Mouse (Mus musculus): Measurements from ENCODE around the gene Ubap1l. TPM values are rescaled to one million over a fixed set of nuclear protein-coding genes. Genes with fewer than 3 reads are reported as not detected.

The Ubap1l gene
- polyA plus RNA-seq, 1 experiment from 2014 or later = 0.37 TPM

DNA sequence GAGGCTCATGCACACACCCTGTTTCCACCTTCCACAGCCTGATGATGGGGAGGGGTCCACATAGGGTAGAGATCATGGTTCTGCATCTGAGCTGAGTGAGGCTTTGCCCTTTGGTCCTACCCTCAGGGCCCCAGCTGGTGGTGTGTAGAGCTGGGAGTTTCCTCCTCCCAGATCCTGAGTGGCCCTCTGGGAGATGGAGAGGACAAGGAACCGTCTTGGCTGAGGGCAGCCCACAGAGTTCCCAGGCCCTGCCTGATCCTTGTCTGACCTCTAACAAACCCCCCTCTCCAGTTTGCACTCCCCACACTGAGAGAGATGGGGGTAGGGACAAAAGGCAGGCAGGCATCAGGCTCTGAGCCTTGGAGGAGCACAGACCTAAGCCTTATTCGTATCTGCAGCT is 33.5 kb downstream of the Ubap1l start:
- H3K27me3 ChIP-seq (ENCODE audit: control insufficient read depth, insufficient read depth, low read length) = peaks cover 29% of the 10 kb centered on the region

GRCm38 (mm10) chr9:65398279-65398678 is 37.4 kb downstream of the Ubap1l start, which contains the start of gene Rasl12:
Gene Rasl12, plus strand, starts transcription at chr9:65398506.
- Histone ChIP-seq H3K27me3 (ENCODE audit: control insufficient read depth, insufficient read depth, low read length) (no peaks in the 10 kb centered on the region), H3K4me3 (ENCODE audit: low read depth, low read length) (peak within 1 kb of the TSS; percentile 43), H3K9ac (ENCODE audit: low read length) (peak within 1 kb of the TSS; percentile 64), H3K27ac (ENCODE audit: low read depth, low read length) (no peak within 1 kb of the TSS), H3K9me3 (ENCODE audit: control insufficient read depth, low read length) (no peaks in the 10 kb centered on the region), H3K4me2 (ENCODE audit: low read depth) (peak within 1 kb of the TSS; percentile 72), H3K36me3 (ENCODE audit: control insufficient read depth, insufficient read depth, low read length) (no peaks in the 10 kb centered on the region), H3K4me1 (ENCODE audit: control insufficient read depth, insufficient read depth, low read length) (no peaks in the 10 kb centered on the region; the same call in 1 of the 2 replicates)
- under 1% methylated on average over 24 of the region's 24 CpGs for WGBS
- DNase-seq (ENCODE audit: low spot score) (peak; percentile 84), ATAC-seq (ENCODE audit: insufficient read depth, low FRiP score, low TSS enrichment) (peak; percentile 55; the same call in 1 of the 2 replicates)

More for the DNA sequence above, 33.5 kb downstream of the Ubap1l start:
- H3K4me2 ChIP-seq (ENCODE audit: low read depth) = no peak overlapping the region
- H3K9ac ChIP-seq (ENCODE audit: low read length) = no peak overlapping the region
- DNase-seq (ENCODE audit: low spot score) (no peak), ATAC-seq (ENCODE audit: insufficient read depth, low FRiP score, low TSS enrichment) (no peak)
- WGBS = 68% methylated on average over 2 of the region's 2 CpGs
- H3K9me3 ChIP-seq (ENCODE audit: control insufficient read depth, low read length) = no peaks in the 10 kb centered on the region
- no peak overlapping the region for H3K4me3 ChIP-seq (ENCODE audit: low read depth, low read length)
- H3K36me3 ChIP-seq (ENCODE audit: control insufficient read depth, insufficient read depth, low read length) = no peaks in the 10 kb centered on the region
- no peak overlapping the region for H3K27ac ChIP-seq (ENCODE audit: low read depth, low read length)
- peaks cover 4% of the 10 kb centered on the region; the same call in 1 of the 2 replicates for H3K4me1 ChIP-seq (ENCODE audit: control insufficient read depth, insufficient read depth, low read length)

DNA sequence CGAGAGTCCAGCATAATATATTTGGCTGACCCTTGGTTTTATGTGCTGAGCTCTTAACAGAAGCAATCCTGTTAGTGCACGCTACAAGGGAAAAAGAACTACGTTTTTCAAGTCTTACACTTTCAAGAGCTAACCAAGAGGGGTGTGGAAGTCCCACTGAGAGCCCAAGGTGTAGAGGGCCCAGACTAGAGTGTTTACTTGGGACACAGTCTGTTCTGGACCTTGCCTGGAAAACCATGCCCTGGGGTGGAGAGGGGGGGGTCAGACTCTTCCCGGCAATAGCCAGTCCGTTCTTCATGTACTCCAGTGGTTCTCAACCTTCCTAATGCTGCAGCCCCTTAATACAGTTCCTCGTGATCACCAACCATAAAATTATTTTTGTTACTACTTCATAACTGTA is 39.1 kb downstream of the Ubap1l start:
- no peak overlapping the region for H3K4me2 ChIP-seq (ENCODE audit: low read depth)
- no peaks in the 10 kb centered on the region for H3K36me3 ChIP-seq (ENCODE audit: control insufficient read depth, insufficient read depth, low read length)
- H3K4me1 ChIP-seq (ENCODE audit: control insufficient read depth, insufficient read depth, low read length) = no peaks in the 10 kb centered on the region; the same call in 1 of the 2 replicates
- H3K9me3 ChIP-seq (ENCODE audit: control insufficient read depth, low read length) = no peaks in the 10 kb centered on the region
- H3K27me3 ChIP-seq (ENCODE audit: control insufficient read depth, insufficient read depth, low read length) = no peaks in the 10 kb centered on the region
- 89% methylated on average over 6 of the region's 6 CpGs for WGBS
- H3K4me3 ChIP-seq (ENCODE audit: low read depth, low read length) = no peak overlapping the region
- no peak for ATAC-seq (ENCODE audit: insufficient read depth, low FRiP score, low TSS enrichment)
- H3K9ac ChIP-seq (ENCODE audit: low read length) = no peak overlapping the region
- no peak for DNase-seq (ENCODE audit: low spot score)
- H3K27ac ChIP-seq (ENCODE audit: low read depth, low read length) = no peak overlapping the region

DNA sequence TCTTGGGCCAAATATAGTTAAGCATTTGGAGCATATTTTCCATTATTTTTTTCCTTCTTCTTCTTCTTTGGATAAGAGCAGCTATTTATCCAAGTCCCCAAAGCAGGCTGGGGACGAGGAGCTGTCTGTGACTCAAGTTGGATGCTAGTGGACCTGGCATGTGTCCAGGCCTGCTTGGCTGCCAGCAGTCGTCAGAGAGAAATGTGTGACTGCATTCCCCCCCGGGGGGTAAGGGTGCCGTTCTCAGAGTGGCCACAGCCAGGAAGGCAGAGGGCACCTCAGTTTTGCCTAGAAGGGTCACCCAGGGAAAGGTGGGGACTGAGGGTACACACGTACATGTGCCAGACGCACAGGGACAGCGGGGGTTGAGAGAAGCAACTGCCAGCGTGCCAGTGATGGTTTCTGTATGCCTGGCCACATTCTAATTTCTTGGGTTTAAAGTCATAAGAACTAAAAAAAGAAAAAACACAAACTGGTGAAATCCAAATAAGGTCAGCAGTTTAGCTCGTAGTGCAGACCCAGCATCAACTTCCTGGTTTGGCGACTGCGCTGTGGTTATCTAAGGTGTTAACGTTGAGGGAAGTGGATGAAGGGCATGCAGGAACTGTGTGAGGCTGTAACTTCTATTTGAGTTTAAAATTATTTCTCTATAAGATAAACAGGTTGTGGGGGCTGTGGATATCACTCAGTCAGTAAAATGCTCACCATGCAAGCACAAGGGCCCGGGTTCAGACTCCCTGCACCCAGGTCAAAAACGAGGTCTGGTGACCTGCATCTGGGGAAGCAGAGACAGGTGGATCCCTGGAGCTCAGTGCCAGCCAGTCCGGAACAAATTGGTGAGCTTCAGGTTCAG is 43.7 kb downstream of the Ubap1l start:
- ATAC-seq (ENCODE audit: insufficient read depth, low FRiP score, low TSS enrichment) = no peak
- H3K27me3 ChIP-seq (ENCODE audit: control insufficient read depth, insufficient read depth, low read length) = no peaks in the 10 kb centered on the region
- no peak overlapping the region for H3K4me3 ChIP-seq (ENCODE audit: low read depth, low read length)
- H3K9ac ChIP-seq (ENCODE audit: low read length) = no peak overlapping the region
- 83% methylated on average over 15 of the region's 15 CpGs for WGBS
- H3K27ac ChIP-seq (ENCODE audit: low read depth, low read length) = no peak overlapping the region
- H3K36me3 ChIP-seq (ENCODE audit: control insufficient read depth, insufficient read depth, low read length) = no peaks in the 10 kb centered on the region
- no peaks in the 10 kb centered on the region for H3K4me1 ChIP-seq (ENCODE audit: control insufficient read depth, insufficient read depth, low read length)
- H3K9me3 ChIP-seq (ENCODE audit: control insufficient read depth, low read length) = no peaks in the 10 kb centered on the region
- DNase-seq (ENCODE audit: low spot score) = no peak
- no peak overlapping the region for H3K4me2 ChIP-seq (ENCODE audit: low read depth)

DNA sequence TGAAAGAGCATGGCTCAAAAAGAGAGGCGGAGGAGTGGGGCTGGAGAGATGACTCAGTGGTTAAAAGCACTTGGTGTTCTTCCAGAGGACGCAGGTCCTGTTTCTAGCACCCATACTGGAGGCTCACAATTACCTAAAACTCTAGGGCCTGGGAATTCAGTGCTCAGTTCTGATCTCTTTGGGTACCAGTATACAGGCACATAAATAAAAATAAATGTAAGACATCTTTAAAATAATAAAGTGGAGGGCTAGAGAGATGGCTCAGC is 44.3 kb downstream of the Ubap1l start:
- Histone ChIP-seq H3K36me3 (ENCODE audit: control insufficient read depth, insufficient read depth, low read length) (no peaks in the 10 kb centered on the region), H3K4me2 (ENCODE audit: low read depth) (no peak overlapping the region), H3K27me3 (ENCODE audit: control insufficient read depth, insufficient read depth, low read length) (no peaks in the 10 kb centered on the region), H3K9ac (ENCODE audit: low read length) (no peak overlapping the region), H3K4me1 (ENCODE audit: control insufficient read depth, insufficient read depth, low read length) (no peaks in the 10 kb centered on the region), H3K27ac (ENCODE audit: low read depth, low read length) (no peak overlapping the region), H3K4me3 (ENCODE audit: low read depth, low read length) (no peak overlapping the region), H3K9me3 (ENCODE audit: control insufficient read depth, low read length) (no peaks in the 10 kb centered on the region)
- ATAC-seq (ENCODE audit: insufficient read depth, low FRiP score, low TSS enrichment) = no peak
- no peak for DNase-seq (ENCODE audit: low spot score)
- WGBS = 92% methylated on average over 2 of the region's 2 CpGs

GRCm38 (mm10) chr9:65407327-65407726 is 46.5 kb downstream of the Ubap1l start:
- no peak overlapping the region for H3K4me2 ChIP-seq (ENCODE audit: low read depth)
- H3K9me3 ChIP-seq (ENCODE audit: control insufficient read depth, low read length) = no peaks in the 10 kb centered on the region
- no peak overlapping the region for H3K4me3 ChIP-seq (ENCODE audit: low read depth, low read length)
- ATAC-seq (ENCODE audit: insufficient read depth, low FRiP score, low TSS enrichment) (no peak), DNase-seq (ENCODE audit: low spot score) (no peak)
- H3K36me3 ChIP-seq (ENCODE audit: control insufficient read depth, insufficient read depth, low read length) = no peaks in the 10 kb centered on the region
- WGBS = 78% methylated on average over 5 of the region's 5 CpGs
- H3K27ac ChIP-seq (ENCODE audit: low read depth, low read length) = no peak overlapping the region
- no peak overlapping the region for H3K9ac ChIP-seq (ENCODE audit: low read length)
- H3K27me3 ChIP-seq (ENCODE audit: control insufficient read depth, insufficient read depth, low read length) = no peaks in the 10 kb centered on the region
- no peaks in the 10 kb centered on the region for H3K4me1 ChIP-seq (ENCODE audit: control insufficient read depth, insufficient read depth, low read length)

- H3K9me3 ChIP-seq (ENCODE audit: control insufficient read depth, low read length) = no peaks in the 10 kb centered on the region
- no peaks in the 10 kb centered on the region for H3K4me1 ChIP-seq (ENCODE audit: control insufficient read depth, insufficient read depth, low read length)
- DNase-seq (ENCODE audit: low spot score) = no peak
- no peaks in the 10 kb centered on the region for H3K27me3 ChIP-seq (ENCODE audit: control insufficient read depth, insufficient read depth, low read length)
- ATAC-seq (ENCODE audit: insufficient read depth, low FRiP score, low TSS enrichment) = no peak
- H3K36me3 ChIP-seq (ENCODE audit: control insufficient read depth, insufficient read depth, low read length) = no peaks in the 10 kb centered on the region
- 71% methylated on average over 3 of the region's 3 CpGs for WGBS
- no peak overlapping the region for H3K27ac ChIP-seq (ENCODE audit: low read depth, low read length)
- H3K9ac ChIP-seq (ENCODE audit: low read length) = no peak overlapping the region
- no peak overlapping the region for H3K4me3 ChIP-seq (ENCODE audit: low read depth, low read length)
- H3K4me2 ChIP-seq (ENCODE audit: low read depth) = no peak overlapping the region
Measured at GRCm38 (mm10) chr9:65407861-65408260, 47.0 kb downstream of the Ubap1l start.

GRCm38 (mm10) chr9:65408871-65409295 is 48.0 kb downstream of the Ubap1l start:
- ATAC-seq (ENCODE audit: insufficient read depth, low FRiP score, low TSS enrichment) = no peak
- no peaks in the 10 kb centered on the region for H3K4me1 ChIP-seq (ENCODE audit: control insufficient read depth, insufficient read depth, low read length)
- H3K36me3 ChIP-seq (ENCODE audit: control insufficient read depth, insufficient read depth, low read length) = no peaks in the 10 kb centered on the region
- H3K27ac ChIP-seq (ENCODE audit: low read depth, low read length) = no peak overlapping the region
- no peak overlapping the region for H3K9ac ChIP-seq (ENCODE audit: low read length)
- no peak overlapping the region for H3K4me3 ChIP-seq (ENCODE audit: low read depth, low read length)
- no peak overlapping the region for H3K4me2 ChIP-seq (ENCODE audit: low read depth)
- DNase-seq (ENCODE audit: low spot score) = no peak
- no peaks in the 10 kb centered on the region for H3K9me3 ChIP-seq (ENCODE audit: control insufficient read depth, low read length)
- 78% methylated on average over 5 of the region's 5 CpGs for WGBS
- H3K27me3 ChIP-seq (ENCODE audit: control insufficient read depth, insufficient read depth, low read length) = no peaks in the 10 kb centered on the region

DNA sequence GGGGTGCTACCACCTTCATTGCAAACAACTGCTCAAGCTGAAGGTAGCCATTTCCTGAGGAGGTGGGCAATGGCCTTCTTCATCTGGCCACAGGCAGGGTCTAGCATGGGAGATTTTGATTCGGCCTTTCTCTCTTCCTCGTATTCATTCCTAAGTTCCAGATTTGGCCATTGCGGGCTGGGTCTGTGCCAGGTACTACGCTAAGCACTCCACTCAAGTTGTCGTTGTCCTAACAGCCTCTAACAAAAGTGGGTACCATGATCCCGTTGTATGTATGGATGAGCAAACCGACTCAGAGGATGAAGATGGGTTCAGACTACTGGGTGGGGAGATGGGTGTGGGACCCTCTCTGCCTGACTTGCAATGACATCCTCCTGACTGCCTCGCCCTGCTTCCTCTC is 49.5 kb downstream of the Ubap1l start:
- WGBS = 91% methylated on average over 8 of the region's 8 CpGs
- H3K36me3 ChIP-seq (ENCODE audit: control insufficient read depth, insufficient read depth, low read length) = no peaks in the 10 kb centered on the region

More for the DNA sequence above, 49.5 kb downstream of the Ubap1l start:
- no peak for ATAC-seq (ENCODE audit: insufficient read depth, low FRiP score, low TSS enrichment)
- Histone ChIP-seq H3K27me3 (ENCODE audit: control insufficient read depth, insufficient read depth, low read length) (no peaks in the 10 kb centered on the region), H3K9me3 (ENCODE audit: control insufficient read depth, low read length) (no peaks in the 10 kb centered on the region), H3K4me1 (ENCODE audit: control insufficient read depth, insufficient read depth, low read length) (no peaks in the 10 kb centered on the region), H3K27ac (ENCODE audit: low read depth, low read length) (no peak overlapping the region), H3K4me3 (ENCODE audit: low read depth, low read length) (no peak overlapping the region), H3K4me2 (ENCODE audit: low read depth) (no peak overlapping the region), H3K9ac (ENCODE audit: low read length) (no peak overlapping the region)
- no peak for DNase-seq (ENCODE audit: low spot score)
